Mouse (Mus musculus): ENCODE measurements at regions not wholly inside any gene's neighbourhood (a gene's known extent, or its start where the extent isn't known, plus 50 kb on each side); places are given as distances from the start of the nearest gene placed in this dataset.

DNA sequence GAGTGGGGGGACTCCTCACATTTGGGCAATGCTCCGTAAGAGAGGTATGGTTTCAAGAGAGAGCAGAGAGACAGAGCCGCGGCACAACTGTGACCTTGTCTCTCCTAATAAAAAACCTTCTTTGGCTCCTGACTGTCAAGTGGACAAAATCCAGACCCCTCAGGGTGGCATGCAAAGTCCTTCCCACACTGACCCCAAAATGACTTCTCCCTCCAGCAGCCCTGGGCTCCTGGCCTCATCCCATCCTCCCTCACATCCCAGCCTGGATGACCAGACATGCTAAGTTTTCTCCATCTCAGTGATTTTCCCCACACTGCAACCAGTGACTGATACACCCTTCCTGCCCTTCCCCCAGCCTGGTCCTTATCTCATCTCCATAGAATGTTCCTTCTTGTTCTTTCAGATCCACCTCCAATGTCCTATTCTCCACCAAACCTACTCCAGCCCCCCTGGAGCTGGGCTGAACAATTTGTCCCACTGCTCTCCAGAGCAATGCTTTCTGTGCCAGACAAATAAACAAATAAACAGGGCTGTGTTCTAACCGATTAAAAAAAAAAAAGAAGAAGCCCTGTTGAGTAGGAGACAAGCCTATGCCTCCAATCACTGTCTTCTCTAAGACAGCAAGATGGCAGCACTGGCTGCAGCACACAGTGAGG, 75.7 kb upstream of the Zmiz1 start:
- no peak for DNase-seq

DNA sequence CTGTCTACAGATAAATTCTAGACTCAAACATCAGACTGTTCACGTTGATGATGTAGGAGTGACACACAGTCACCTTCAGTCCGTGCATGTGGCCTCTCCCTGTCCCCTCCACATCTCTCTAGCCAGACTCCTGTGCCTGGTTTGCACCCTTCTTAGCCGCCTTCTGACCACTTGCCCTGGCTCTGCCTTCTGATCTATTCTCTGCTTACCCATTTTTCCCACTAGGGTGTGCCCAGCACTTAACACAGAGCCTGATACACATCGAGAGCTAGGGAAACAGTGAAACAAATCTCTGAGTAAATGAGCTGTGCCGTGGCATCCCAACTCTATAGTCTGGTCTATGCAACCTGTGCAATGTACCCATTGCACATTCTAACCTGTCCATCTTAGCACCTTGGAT, 73.3 kb upstream of the Zmiz1 start:
- no peak for DNase-seq

DNA sequence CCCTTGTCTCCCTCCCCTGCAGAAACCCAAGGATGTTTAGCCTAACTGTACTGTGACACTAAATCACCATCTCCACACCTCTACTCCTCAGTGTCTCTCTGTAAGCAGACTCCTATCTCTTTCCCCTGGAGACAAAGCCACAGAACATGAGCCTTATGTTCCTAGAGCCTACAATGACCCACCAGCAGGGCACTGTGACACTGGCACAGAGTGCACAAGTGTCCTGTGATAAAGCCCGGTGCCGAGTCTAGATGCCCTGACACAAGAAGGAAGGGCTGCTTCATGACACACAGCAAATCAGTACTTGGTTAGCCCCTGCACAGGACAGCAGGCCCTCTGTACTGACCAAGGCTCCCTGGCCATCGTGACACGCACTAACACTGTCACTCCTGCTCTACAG, 71.2 kb upstream of the Zmiz1 start:
- DNase-seq = no peak

DNA sequence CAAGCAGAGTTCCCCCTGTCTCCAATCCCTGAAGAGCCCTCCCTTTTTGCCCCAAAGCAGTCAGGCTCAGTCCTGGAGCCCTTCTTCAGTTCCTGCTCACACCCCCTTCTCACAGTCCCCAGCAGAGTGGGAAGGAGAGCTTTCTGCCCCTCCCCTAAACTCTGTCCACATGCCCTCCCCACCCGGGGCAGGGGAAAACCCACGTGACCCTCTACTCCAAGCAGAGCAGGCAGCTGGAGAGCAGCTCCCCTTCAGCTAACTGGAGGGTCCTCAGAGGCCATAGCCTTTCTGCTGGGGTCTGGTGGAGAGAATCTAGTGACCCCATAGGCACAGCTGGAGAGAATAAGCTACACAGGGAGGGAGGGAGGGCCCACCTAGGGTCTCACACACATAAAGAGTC, 69.7 kb upstream of the Zmiz1 start:
- no peak for DNase-seq

DNA sequence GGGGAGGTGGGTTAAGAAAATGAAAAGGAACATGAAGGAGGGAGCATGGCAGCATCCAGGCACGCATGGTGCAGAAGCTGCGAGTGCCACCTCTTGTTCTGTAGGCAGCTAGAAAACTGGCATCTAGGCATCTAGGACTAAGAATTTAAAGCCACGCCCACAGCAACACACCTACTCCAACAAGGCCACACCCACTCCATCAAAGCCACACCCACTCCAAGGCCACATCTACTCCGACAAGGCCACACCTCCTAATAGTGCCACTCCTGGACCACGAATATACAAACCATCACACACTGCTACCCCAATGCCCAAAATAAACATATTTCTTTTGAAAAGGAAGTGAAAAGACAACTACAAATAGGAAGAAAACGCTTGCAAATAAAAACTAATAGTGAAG, 66.6 kb upstream of the Zmiz1 start:
- no peak for DNase-seq

DNA sequence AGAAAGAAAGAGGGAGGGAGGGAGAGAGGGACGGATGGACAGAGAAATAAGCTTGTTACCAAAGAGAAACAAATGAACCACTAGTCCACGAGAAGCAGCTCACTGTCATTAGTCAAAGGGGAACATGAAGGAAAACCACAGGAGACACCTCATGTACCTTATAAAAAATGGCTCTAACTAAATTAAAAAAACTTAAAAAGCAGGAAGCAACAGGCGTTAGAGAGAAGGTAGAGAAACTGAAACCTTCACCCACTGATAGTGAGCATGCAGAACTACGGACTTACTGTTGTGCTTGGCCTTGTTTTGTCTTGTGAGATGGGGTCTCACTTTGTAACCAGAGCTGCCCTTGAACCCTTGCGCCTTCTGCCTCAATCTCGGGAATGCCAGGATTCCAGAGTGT, 66.0 kb upstream of the Zmiz1 start:
- DNase-seq = no peak

DNA sequence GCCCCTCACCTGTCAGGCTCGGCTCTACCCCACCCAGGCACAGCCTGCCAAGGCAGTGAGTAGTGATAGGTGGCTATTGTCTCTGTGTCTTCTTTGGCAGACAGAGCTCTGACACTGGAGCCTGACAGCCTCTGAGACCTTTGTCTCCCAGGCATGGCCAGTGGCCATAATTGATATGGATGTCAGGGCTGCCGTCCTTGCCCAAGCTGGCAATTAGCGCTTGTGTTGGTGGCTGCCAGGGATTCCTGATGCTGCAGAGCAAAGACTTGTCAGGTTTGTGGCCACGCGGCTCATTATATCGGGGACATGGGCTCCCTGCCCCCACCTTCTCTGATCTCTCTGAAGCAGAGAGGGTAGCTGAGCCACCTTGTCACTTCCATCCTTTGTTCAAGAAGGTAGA, 64.1 kb upstream of the Zmiz1 start:
- no peak for DNase-seq

DNA sequence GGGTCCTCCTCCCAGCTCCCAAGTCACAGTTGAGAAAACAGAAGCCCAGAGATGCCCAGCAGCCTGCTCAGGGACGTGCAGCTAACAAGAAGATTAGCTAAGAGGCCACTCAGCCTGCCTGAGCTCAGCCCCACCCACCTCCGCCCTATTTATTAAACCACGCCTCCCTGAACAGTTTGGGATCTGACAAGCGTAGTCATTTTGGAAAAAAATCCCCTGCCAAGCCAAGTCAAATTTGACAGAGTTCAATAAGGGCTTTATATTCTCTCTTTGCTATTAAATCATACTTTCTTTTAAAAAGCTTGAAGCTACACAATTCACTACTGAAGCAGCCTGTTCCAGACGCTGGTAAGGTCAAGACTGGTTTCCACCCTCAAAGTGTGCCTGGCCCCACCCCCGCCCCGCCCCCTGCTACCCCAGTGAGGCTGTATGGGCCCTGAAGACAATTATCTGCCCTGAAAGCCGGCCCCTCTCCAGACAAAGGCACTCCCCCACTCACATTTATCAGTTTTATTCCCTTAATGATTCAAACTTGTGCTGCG, 61.9 kb upstream of the Zmiz1 start:
- DNase-seq = peak; percentile 78

DNA sequence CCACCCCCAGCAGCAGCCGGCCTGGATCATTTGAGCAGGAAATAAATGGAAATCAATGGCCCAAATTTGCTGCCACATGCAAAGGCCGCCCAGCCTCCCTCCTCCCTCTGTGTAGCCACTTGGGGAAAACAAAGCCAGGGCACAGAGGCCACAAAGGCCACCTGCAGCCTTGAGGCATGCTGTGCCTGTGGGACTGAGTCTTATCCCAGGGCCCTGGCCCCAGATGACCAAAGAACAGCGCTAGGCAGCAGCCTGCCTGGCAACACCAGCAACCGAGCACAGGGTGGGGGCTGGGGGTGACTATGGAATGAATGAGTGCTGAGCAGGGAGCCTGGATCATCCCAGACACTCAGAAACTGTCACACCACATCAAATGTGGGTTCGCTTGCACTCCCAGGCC, 61.2 kb upstream of the Zmiz1 start:
- DNase-seq = no peak

DNA sequence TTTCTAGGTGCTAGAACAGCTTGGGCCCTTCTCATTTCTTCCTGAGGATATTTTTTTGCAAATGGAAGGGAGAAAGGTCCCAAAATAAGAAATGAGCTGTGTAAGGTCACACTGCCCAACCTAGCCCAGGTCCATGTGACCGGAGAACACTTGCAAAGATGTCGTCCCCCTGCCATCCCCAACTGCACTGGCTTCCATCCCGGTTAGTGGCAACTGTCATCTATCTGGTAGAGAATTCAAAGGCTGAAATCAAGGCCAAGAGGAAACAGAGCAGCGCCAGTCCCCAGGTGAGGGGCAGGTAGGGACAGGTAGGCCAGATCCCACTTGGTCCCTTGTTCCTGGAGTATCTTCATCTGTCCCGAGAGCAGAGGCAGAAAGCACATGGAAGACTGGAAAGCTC, 60.2 kb upstream of the Zmiz1 start:
- DNase-seq = no peak

DNA sequence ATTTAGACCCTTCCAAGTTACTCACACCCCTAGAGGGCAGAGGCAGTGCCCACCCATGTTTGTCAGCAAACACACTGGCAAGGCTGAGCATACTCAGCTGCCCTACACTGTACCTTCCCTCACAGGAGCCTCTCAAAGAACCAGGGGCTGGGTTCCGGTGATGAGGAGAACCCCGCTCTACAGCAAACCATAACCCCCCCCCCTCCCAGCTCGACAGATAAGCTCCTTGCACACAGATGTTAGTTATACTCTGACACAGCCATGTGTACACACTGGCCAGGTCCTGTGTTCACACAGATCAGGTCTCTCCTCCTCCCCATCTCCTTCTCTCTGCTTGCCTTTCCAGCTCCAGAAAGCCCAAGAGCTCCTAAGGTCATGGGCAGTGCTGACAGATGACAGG, 59.7 kb upstream of the Zmiz1 start:
- no peak for DNase-seq

DNA sequence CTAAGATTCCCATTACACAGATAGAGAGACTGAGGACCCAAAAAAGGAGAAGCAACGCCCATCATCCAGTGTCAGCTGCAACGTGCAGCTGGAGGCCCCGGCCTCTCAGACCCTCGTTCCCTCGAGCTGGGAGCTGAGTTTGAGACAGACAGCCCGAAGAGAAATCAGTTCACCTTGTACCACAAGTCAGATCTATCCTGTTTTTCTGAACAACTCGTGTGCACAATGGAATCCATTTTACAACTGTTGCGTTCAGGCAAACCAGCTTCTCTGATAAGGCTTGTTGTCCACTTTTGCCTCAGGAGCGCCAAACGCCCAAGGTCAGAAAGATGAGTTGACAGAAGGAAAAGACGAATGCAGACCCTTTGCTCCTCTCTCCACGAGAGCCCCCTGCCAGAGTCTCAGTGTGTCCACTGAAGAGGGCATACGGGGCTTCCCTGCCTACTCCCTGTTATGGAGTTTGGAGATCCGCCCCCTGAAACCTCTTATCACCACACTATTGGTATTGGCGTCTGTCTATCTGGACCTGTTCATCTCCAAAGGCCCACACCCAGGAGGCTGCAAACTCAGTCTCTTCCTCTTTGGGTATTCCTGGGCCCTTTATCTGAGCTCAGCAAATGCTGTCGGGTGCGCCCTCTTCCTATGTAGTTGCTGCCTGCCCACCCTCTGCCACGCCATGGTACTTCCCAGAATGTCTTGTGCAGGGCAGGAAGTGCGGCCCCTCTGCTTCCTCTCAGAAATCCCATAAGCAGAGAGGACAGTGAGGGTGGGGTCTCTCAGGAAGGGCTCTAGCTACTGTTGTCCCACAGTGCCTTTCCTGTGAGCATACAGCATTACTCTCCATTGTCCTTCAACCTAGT, 57.7 kb upstream of the Zmiz1 start:
- DNase-seq = peak; percentile 73 to 87

DNA sequence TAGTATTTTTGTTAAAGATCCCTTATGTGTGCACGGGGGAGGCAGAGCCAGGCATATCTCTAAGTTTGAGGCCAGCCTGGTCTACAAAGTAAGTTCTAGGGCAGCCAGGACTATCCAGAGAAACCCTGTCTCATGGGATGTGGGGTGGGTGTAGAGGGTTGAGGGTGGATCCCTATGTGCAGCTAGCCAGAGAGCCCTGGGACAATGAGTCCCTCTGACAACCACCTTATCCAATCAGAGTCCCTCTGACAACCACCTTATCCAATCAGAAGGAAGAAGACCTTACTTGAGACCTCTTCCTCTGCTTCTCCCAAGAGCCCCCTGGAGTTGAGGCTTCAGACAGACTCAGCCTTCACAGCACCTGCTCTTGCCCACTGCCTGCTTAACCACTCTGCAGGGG, 56.6 kb upstream of the Zmiz1 start:
- no peak for DNase-seq

DNA sequence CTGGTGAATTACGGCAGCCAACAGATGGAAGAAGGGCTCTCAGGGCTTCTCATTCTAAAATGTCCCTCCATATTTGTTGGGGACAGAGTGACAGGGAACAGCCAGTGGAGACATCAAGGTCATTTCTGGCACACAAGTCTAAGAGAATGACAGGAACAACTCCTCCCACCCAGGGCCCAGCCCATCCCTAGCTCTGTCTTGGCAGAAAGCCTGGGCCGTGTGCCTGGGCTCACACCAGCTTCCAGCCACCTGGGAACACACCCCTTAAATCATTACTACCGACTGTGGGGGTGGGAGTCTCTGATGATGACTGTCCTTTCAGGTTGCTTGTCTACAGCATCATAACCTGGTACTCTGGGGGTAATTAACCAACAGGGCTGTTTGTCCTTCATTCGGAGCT, 53.8 kb upstream of the Zmiz1 start:
- peak; percentile 44 to 51 for DNase-seq

DNA sequence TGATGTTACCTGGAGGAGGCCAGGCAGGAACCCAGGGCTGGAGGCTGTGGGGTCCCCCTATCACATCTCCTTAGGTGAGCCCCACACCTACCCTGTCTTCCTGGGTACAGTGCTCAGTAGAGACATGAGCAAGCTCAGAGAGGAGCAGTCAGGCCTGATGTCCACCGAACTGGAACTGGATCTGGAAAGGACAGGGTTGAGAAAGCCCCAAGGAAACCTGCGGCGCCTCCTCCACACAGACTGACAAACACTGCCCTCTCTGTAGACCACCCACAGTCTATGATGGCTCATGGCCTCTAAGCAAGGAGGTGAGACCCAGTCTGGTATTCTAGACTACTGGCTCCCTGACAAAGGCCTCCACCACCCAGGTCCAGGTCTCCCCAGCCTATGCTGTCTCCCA, 52.9 kb upstream of the Zmiz1 start:
- no peak for DNase-seq

DNA sequence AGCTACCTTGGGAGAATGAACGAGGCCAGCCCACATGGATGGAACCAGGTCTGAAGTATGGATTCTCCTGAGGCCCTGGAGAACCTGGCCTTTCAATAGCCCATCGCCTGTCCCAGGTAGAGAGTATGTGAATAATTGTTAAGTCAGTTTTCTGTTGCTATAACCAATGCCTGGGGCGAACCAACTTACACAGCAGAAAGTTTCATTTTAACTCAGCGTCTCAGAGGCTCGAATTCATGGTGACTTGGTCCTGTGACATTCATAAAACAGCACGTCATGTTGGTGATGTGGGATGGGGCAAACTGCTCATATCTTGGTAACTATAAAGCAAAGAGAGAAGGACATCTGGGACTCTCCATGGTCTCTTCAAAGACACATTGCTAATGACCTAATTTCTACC, 52.4 kb upstream of the Zmiz1 start:
- DNase-seq = no peak

DNA sequence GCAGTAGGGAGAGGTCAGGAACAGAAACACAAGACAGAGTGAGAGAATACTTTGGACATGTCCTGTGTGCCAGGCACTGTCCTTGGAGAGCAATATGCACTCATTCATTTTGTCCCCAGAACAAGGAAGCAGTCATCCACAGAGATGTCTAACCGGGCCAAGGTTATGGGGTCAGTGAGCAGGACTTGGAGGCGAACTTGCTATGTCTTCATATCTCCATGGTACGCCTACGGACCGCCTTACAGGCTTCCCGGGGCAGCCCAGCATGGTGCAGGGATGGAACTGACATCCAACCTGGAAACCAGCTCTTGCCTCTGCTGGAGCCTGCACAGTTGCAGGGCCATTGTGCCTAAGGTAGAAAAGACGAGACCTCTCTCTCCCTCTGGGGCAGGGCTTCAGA, 51.9 kb upstream of the Zmiz1 start:
- DNase-seq = no peak
